Mouse (Mus musculus) stomach, postnatal 0 days (tissue): ENCODE results near the gene Arhgef10l.

Source experiments
- CTCF ChIP-seq: IDR thresholded peaks from 2 replicates; pipeline ENCODE4 v1.5.1; 2016; ENCODE audit warnings: antibody characterized with exemption, low read depth, mild to moderate bottlenecking, moderate library complexity
- EP300 ChIP-seq: optimal IDR thresholded peaks from 2 replicates; pipeline ENCODE3; 2016; ENCODE audit warnings: antibody characterized with exemption

DNA sequence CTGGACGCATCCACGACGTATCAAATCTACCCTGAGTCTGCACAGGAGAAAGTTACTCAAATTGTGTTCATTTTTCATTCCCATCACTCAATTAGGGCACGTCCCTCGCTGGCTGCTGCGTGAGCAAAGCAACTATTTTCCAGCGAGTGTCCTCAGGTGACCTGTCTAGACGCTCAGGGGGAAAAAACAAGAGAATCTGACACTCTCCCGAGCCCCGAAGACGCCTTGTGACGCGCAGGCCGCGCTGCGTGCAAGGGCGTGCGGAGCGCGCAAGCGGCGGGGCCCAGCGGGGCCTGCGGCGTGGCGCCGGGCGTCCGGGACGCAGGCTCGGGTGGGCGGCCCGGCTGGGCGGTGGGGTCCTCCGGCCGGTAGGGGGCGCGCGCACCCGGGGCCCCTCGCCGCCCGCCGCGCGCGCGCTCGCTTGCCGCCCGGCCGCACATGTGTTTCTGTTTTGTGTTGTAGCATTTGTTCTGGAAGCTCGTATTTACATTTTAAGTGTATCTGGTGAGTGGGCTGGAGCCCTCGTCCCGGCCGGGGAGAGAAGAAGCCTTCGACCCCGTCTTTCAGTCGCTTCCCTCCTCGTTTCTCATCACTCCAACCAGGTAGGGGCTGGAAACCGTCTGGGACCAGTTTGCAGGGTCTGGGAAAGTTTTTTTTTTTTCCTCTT, 35.4 kb upstream of the Arhgef10l start:
- TF ChIP-seq CTCF (peak; percentile 24; the same call in 1 of the 2 replicates), EP300 (no peak)
